Mouse (Mus musculus) T-helper 17 cell (primary cell): ENCODE data around the gene Kansl1.
"Not testable (repeated sequence)": the region's sequence is repeated elsewhere in the genome, so short reads cannot be mapped to it uniquely, and the experiment has no call there.

ENCODE experiments used
- in situ Hi-C, 2 experiments: fragments of 300-600 bp; cut with MboI, MseI; formaldehyde crosslinking; loops; 1 replicate in 1 of 2; 2 replicates in 1 of 2; pipeline ENCODE4 v1.15.1; 2025; ENCODE audit warnings: high pct_unique_total_duplicates in 2 of 2

Gene Kansl1

DNA sequence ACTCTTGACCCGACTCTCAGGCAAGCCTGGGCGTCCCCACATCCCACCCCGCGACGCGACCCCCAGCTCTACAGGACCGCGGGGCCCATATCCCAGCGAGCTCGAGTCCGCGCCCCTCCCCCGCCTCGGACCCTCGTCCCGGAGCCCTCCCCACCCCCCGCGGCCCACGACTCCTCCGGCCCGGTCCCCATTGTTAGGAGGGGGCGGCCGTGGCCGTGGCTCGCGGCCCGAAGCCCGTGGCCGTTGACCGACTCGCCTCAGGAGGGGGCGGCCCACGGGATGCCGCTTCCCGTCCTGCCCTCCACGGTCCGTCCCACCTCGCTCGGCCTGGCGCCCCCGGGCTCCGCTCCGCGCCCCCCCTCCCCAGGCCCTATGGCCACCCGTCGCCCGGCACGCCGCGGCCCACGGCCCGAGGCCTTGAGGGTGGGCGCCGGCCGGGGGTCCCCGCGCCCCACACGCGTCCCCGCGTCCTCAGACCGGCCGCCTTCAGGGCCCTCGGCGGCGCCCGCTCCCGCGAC, at the start of gene Kansl1:
TSS of gene Kansl1 (minus strand) at position 111 of the 518 bp plus-strand sequence.
- in situ Hi-C loops, result loop anchor here in 1 of 2 experiments (10.0 kb wide), 1 partner anchor 1016 kb away; no protein-coding TSS in a partner anchor

DNA sequence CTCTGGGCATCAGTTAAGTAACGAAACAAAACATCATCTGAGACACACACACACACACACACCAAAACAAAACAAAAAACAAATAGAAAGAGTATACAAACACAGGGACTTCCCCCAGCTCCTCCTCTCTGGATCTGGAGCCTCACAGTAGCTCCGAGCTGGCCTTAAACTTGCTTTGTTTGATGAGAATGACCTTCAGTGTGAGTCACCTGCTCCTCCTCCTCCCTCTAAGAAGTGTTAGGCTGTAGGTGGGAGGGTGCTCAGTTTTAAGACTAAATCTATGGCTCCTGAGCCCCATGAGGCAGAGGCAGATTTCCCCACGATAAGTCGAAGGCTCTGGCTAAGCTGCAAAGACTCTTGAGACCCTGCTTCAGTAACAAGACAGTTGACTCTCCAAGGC, 43.8 kb upstream of the Kansl1 start:
- in situ Hi-C loops, result loop anchor here in 1 of 2 experiments (25.0 kb wide), 1 partner anchor 1725 kb away; no protein-coding TSS in a partner anchor

DNA sequence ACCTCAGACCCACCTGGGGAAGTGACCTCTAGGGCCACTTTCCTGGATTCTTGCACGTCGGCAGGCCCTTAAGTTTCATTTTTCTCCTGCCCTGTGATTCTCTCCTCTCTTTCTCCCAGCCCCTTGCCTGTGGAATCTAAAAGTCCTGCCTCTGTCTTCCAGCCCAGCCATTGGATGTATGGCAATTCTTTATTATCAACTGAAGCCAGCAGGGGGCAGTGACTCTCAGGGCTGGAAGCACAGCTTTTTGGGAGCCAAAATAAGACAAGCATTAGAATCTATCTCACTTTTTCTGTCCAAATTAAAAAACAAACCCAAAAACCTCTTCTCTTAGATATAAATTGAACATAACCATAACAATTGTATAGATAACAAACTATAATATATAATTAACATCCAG, 41.9 kb upstream of the Kansl1 start:
- in situ Hi-C loops, result loop anchor here in 1 of 2 experiments (25.0 kb wide), 1 partner anchor 1727 kb away; no protein-coding TSS in a partner anchor

DNA sequence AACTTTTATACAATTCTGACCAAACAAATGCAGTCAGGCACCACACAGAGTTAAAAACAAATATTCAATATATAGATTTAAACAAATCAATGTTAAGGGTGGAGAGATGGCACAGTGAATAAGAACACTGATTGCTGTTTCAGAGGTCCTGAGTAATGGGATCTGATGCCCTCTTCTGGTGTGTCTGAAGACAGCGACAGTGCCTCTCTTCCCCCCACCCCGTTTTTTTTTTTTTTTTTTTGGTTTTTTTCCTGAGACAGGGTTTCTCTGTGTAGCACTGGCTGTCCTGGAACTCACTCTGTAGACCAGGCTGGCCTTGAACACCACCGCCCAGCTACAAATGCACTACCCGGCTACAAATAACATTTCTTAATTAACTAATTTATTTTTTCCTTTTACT, 39.8 kb upstream of the Kansl1 start:
- in situ Hi-C loops, result loop anchor here in 1 of 2 experiments (25.0 kb wide), 1 partner anchor 1729 kb away; no protein-coding TSS in a partner anchor

DNA sequence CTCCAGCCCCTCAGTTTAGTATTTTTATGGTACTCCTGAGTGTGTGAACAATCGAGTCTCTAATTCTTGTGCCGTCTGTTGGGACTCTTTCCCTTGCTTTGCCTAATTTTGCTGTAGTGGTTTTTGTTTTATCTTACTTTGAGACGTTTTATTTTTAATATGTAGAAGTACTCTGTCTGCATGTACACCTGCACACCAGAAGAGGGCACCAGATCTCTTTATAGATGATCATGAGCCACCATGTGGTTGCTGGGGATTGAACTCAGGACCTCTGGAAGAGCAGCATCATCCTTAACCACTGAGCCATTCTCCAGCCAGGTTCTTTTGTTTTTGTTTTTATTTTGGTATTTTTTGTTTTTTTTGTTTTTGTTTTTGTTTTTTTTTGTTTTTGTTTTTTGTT, 19.6 kb upstream of the Kansl1 start:
- in situ Hi-C loops, result no loop called here

DNA sequence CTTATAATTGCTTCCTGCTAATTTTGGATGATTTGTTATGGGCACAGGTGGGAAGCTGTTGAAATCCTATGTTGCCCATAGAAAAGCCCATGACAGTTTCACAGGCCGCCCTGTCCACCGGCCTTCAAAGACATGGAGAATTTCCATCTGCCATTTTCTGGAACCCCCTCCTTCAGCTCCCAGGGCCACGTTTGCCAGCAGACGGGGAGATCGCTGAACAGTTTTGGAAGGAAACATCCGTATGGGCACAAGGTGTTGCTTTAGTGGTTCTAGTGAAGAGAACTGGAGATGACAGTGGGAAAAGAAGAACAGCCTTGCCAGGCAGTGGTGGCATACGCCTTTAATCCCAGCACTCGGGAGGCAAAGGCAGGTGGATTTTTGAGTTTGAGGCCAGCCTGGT, 13.3 kb upstream of the Kansl1 start:
- in situ Hi-C loops, result no loop called here

DNA sequence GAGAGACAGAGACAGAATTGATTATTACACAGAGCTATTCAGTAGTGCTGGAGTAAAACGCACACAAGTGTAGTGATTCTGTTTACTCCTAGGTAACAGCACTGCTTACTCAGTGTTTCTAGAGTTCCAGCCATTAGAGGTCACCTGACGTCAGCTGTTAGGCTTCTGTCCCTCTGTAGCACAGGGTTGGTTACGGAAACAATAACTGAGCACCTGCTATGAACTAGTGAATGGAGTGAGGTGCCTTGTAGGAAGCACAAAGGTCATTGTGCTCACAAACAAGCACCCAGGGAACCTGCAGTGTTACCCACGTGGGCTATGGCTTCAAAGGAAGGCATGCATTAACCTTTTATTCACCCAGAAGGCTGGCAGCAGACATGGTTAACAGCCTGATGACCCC, 10.8 kb upstream of the Kansl1 start:
- in situ Hi-C loops, result no loop called here

DNA sequence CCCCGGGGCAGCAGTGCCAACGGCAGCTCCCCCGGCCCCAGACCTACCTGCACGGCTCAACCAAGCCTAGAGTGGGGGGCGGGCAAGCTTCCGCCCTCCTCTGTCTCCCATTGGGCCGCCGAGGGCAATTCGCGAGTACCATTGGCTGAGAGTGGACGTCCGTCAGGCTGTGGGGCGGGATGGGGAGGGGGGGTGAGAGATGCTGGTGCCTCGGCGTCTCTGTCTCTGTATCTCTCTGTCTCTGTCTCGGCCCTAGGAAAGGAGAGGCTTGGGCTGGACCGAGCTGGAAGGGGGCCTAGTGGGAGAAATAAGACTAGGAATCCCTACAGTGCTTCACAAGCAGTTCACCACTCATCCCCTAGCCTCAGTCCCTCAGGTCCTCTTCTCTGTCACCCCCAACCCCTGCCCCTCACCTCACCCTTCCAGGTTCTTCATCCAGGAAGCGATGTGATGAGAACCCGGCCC, 742 bp upstream of the Kansl1 start:
- in situ Hi-C loops, result loop anchor here in 1 of 2 experiments (10.0 kb wide), 1 partner anchor 1015 kb away; no protein-coding TSS in a partner anchor

DNA sequence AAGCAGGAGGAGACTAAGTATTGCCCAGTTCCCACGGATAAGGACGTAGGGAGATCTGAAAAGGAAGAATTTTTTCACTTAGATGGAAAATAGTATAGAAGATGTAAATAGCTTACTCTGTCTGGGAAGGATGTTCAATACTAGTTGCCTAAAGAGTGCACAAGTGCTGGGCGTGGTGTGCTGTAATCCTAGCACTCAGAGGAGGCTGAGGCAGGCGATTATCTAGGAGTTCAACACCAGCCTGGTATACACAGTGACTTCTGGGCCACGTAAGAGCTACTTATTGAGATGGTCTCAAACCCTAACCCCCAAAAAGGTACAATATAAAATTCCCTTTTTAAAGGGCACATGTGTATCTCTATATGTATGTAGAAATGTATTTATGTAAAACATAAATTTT, 963 bp downstream of the Kansl1 start:
- in situ Hi-C loops, result loop anchor here in 1 of 2 experiments (10.0 kb wide), 1 partner anchor 1017 kb away; no protein-coding TSS in a partner anchor

DNA sequence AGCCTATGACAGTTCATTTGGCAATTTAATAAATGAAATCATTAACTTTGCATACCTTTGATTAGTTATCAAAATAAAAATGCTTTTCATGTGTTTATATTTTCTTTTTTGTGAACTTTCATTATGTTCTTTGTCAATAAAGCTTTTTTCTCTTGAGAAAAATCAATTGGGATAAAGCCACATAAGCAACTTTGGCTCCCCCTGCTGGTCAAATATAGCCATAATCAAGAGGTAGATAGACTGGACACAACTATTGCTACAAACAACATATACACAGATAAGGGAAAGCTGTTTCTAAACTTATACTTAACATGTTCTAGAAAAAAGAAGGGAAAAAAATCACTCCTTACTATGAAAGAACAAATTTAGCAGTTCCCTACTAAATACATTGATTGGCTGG, 7.1 kb downstream of the Kansl1 start:
- in situ Hi-C loops, result loop anchor here (5.0 to 10.0 kb wide), 2 partner anchors 154 to 1023 kb away; no protein-coding TSS in a partner anchor

DNA sequence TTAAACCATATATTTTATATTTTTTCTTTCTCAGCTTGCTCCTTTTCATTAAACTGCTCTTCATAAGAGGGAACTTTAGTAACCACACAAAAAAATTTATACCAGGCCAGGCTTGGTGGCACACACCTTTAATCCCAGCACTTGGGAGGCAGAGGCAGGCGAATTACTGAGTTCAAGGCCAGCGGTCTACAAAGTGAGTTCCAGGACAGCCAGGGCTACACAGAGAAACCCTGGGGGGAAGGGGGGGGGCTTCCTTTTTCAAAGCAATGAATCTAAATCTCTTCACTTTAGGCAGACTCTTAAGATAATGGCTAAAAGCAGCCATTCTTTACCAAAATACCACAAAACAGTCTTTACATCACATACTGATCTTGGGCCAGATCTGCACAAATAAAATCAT, 9.0 kb downstream of the Kansl1 start:
- in situ Hi-C loops, result loop anchor here (5.0 to 10.0 kb wide), 2 partner anchors 152 to 1025 kb away; no protein-coding TSS in a partner anchor

DNA sequence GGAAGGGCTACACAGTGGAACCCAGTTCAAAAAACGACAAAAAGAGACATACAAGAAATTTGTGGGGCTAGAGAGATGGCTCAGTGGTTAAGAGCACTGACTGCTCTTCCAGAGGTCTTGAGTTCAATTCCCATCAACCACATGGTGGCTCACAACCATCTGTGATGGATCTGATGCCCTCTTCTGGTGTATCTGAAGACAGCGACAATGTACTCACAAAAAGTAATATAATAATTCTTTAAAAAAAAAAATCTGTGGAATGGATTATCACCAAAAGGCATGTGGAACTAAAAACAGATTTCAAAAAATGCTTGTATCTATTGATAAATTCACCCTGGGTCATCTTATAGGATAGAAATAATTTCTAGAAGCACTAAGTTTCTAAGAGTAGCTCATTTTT, 10.2 kb downstream of the Kansl1 start:
- in situ Hi-C loops, result no loop called here

DNA sequence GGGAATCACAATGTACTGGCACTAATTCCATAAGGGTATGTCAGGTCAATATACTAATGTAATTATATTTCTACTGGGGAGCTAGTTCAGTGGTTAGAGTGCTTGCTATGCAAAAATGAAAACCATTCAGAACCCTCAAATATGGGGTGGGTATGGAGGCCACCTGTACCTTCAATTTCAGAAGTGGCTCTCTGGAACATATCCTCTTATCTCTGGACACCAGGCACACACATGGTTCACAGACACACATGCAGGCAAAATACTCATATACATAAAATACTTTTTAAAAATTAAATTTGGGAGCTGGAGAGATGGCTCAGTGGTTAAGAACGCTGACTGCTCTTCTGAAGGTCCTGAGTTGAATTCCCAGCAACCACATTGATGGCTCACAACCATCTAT, 16.0 kb downstream of the Kansl1 start:
- in situ Hi-C loops, result loop anchor here in 1 of 2 experiments (5.0 kb wide), 1 partner anchor 140 kb away; no protein-coding TSS in a partner anchor

DNA sequence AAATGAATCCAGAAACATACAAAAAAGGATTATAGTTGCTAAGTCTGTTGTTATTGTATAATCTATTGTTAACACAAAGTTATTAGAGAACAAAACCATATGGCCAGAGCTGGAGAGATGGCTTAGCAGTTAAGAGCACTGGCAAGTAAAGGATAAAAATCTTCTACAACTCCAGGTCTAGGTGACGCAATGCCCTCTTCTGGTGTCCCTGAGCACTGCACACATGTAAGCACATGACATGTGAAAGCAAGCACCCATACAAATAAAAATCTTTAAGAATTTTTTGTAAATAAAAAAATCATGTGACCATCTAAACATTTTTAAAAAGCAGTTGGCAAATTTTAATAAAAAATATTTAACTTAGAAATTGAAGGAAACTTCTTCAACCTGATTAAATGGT, 17.4 kb downstream of the Kansl1 start:
- in situ Hi-C loops, result loop anchor here in 1 of 2 experiments (5.0 kb wide), 1 partner anchor 139 kb away; no protein-coding TSS in a partner anchor

DNA sequence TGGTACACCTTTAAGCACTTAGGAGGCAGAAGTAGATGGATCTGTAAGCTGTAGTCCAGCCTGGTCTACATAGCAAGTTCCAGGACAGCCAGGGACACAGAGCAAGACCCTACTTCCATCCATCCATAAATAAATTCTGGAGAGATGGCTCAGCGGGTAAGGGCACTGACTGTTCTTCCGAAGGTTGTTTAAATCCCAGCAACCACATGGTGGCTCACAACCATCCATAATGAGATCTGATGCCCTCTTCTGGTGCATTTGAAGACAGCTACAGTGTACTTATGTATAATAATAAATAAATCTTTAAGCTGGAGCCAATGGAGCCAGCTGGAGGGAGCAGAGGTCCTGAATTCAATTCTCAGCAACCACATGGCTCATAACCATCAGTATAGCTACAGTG, 20.2 kb downstream of the Kansl1 start:
- in situ Hi-C loops, result not testable (repeated sequence)

DNA sequence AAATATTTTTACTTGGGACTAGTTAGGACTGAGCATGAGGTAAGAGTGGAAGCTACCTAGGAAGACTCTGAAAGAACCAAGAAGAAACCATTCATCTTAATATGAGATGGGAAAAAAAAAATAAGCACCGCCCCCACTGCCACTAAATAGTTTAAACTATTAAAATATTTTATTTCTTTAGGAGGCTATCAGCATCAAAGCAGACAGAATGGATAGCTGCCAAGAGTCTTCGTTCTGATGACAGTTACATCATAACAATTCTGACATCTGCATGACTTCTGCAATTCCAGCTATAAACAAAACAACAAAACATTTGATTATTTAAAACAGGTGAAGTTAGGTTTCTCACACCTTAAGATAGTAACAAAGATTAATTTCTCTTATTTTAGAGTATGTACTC, 23.1 kb downstream of the Kansl1 start:
- in situ Hi-C loops, result no loop called here

DNA sequence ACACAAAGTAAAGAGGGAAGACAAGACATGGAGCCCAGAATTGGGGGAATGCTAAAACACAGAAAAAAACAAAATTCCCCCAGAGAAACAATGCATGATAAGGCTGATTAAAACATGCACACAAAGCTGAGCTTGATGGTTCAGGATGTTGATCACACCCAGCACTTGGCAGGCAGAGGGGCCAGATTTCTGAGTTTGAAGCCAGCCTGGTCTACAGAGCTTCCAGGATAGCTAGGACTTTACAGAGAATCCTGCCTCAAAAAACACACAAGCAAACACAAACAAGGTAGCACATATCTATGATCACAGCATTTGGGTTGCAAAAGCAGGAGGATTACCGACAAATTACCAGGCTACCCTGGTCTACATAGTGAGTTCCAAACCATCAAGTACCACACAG, 23.6 kb downstream of the Kansl1 start:
- in situ Hi-C loops, result no loop called here

DNA sequence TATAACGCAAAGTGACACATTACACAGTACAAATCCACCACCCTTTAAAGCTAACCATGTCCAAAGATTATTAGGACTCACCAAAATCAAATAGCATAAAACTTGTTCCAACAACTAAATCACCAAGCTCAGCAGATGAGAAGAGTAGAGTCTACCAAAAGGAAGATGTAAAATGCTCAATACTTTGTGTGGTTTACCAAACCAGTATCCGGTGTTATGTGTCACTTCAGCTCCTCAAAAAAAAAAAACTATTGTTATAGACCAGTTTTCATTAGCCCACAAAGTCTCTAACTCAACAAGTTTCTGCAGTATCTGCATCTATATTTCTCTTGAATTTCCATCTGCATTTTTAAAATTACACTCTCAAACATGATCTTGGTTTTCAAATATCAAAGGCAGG, 25.3 kb downstream of the Kansl1 start:
- in situ Hi-C loops, result no loop called here

DNA sequence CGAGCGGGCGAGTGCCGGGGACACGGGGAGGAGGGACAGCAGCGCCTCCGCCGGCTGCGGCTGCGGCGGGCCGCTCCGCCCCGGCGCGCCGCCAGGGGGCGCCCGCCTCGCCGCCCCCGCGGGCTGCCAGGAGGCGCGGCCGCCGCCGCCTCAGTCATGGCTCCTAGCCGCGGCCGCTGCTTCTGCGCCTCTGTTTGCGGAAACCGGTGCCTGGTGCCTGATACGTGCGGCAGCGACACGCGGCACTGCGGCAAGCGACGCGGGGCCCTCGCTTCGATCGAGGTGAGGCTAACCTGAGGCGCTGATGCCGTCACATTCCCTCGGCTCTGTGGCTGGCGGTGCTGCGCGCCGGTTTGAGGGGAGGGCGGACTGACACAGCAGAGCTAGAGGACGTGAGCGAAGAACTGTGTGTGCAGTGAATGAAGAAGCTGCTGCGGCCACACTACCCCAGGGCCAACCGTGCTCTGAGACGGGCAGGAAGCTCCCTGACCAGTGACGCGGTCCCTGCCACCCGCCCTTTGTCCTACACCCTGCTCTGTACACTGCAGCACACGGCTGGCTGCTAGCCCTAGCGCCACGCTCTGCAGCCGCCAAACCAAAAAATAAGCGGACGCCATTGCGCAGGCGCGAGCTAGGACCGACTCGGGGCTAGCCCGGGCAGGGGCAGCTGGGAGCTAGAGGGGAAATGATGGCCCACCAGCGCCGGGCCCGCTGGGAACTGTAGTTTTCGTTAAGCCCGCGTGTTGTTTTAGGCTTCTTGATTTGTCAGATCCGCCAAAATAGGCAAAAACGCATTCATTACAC, 26.1 kb downstream of the Kansl1 start:
- in situ Hi-C loops, result no loop called here

DNA sequence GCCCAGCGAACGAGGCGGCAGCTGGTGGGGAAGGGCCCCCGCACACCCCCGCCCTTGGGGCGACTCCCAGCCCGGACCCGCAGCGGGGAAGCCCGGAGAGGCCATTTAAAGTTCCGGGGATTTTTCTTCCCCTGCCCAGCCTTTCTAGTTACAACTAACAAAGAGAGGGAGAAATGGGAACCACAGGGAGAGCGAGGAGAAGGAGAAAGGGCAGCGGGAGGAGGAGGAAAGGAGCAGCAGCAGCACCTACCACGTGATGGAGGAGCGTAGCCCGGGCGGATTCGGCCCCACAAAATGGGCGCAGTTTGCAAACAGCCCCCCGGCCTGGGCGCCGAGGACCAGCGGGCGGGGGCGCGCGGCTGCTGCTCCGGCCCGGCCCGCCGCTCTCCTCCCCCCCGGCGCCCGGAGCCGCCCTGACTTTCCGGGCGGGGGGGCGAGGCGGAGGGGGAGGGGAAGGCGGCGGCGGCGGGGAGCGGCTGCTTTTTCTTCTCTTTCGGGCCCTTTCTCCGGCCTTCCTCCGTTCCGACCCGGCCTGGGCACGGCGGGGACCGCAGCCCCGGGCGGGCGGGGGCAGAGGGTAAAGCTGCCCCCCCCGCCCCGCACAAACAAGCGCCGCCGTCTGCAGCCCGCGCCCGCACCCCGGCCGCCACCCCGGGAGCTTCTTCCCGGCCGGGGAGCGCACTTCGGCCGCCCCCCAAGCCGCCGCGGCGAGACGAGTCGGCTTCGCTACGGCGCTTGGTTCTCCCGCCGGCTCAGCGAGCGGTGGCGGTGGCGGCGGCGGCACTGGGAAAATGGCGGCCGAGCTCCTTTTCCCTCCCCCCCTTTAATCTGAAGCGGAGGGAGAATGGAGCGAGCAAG, 27.0 kb downstream of the Kansl1 start:
- in situ Hi-C loops, result no loop called here
